Mouse (Mus musculus) ZHBTc4 (cell line): ENCODE data around the gene Cd2ap.

Experiments used
- DNase-seq: peaks from one replicate; pipeline ENCODE4 v3.0.0-alpha.2; 2011; ENCODE audit warnings: low read depth, low spot score

Cd2ap gene

GRCm38 (mm10) chr17:42860370-42860769 lies 16.1 kb downstream of the Cd2ap start:
- DNase-seq, result no peak

- DNase-seq, result no peak
Measured at GRCm38 (mm10) chr17:42857506-42857905, 19.0 kb downstream of the Cd2ap start.

- no peak for DNase-seq
Measured at GRCm38 (mm10) chr17:42847108-42847507, 29.4 kb downstream of the Cd2ap start.

- no peak for DNase-seq
Measured at GRCm38 (mm10) chr17:42837193-42837592, 39.3 kb downstream of the Cd2ap start.

- DNase-seq, result peak; percentile 9
Measured at GRCm38 (mm10) chr17:42822787-42823186, 53.7 kb downstream of the Cd2ap start.

- no peak for DNase-seq
Measured at GRCm38 (mm10) chr17:42815374-42815773, 61.1 kb downstream of the Cd2ap start.

GRCm38 (mm10) chr17:42792412-42792975 lies 84.0 kb downstream of the Cd2ap start:
- no peak for DNase-seq

- no peak for DNase-seq
Measured at GRCm38 (mm10) chr17:42790787-42791186, 85.7 kb downstream of the Cd2ap start.

- no peak for DNase-seq
Measured at GRCm38 (mm10) chr17:42789723-42790122, 86.7 kb downstream of the Cd2ap start.

- no peak for DNase-seq
Measured at GRCm38 (mm10) chr17:42788686-42789453, 87.6 kb downstream of the Cd2ap start.

- DNase-seq, result peak; percentile 79
Measured at GRCm38 (mm10) chr17:42782156-42782757, 94.2 kb downstream of the Cd2ap start.

GRCm38 (mm10) chr17:42753791-42754190 lies 122.7 kb downstream of the Cd2ap start:
- no peak for DNase-seq

GRCm38 (mm10) chr17:42752173-42752572 lies 124.3 kb downstream of the Cd2ap start:
- DNase-seq, result no peak

- DNase-seq, result no peak
Measured at GRCm38 (mm10) chr17:42745657-42746420, 130.6 kb downstream of the Cd2ap start.
